Mouse (Mus musculus): ENCODE results near the gene Dio1.
A peak's percentile ranks its signal among the peaks of the same experiment; 100 is the strongest.

DNA sequence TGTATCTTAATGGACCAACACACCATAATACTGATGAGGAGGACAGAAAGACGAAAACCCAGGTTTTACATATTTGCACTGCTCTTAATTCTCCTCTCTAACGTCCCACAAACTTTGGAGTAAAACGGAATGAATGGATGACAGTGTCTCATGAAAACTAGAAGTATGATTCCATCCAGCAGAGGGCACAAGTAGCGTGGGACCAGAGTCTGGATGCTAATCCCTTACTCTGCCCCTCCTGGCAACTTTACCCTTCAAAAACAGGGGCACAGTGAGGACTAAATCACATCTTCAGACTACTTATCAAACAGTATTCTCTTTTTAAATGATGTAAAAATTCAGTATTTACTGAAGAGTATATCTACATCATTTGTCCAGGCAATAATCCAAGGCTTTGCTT, 56.5 kb downstream of the Dio1 start:
- TF ChIP-seq GATA1 (IDR thresholded peaks at IDR 0.05; ENCODE audit: low read depth, low read length) (no peak), CTCF (IDR thresholded peaks at IDR 0.05 in 2 of 3, conservative IDR thresholded peaks at IDR 0.05 in 1 of 3; ENCODE audit: control insufficient read depth in 1 of 3, insufficient read depth in 1 of 3, low read depth in 2 of 3, low read length in 3 of 3, poor library complexity in 1 of 3, severe bottlenecking in 1 of 3) (peak; percentile 41 to 73 (median 42)), BHLHE40 (IDR thresholded peaks at IDR 0.05; ENCODE audit: borderline replicate concordance, low read depth, low read length) (no peak), ETS1 (IDR thresholded peaks at IDR 0.05; ENCODE audit: low read depth, low read length) (no peak), MAFK (IDR thresholded peaks at IDR 0.05; ENCODE audit: borderline replicate concordance, low read depth, low read length) (no peak)

Data from MEL (cell line).